Mouse (Mus musculus): ENCODE measurements around the gene Ankib1. TPM values are rescaled to one million over a fixed set of nuclear protein-coding genes. Genes with fewer than 3 reads are reported as not detected.
"Not testable (repeated sequence)": the region's sequence is repeated elsewhere in the genome, so short reads cannot be mapped to it uniquely, and the experiment has no call there.

Ankib1 gene
- 10 to 100 TPM; 30.7 to 33.1 TPM for total RNA-seq (2021)

- peak; percentile 90 for DNase-seq
Observed at GRCm38 (mm10) chr5:3802433-3803291, at the start of gene Ankib1, which contains the start of gene Krit1. TSS of gene Ankib1 (minus strand) at chr5:3802925. TSS of gene Krit1 (plus strand) at chr5:3803184.

- DNase-seq, result peak; percentile 16
Observed at GRCm38 (mm10) chr5:3845026-3845425, 42.3 kb upstream of the Ankib1 start, which contains the start of gene Lrrd1. TSS of gene Lrrd1 (plus strand) at chr5:3845173.

DNA sequence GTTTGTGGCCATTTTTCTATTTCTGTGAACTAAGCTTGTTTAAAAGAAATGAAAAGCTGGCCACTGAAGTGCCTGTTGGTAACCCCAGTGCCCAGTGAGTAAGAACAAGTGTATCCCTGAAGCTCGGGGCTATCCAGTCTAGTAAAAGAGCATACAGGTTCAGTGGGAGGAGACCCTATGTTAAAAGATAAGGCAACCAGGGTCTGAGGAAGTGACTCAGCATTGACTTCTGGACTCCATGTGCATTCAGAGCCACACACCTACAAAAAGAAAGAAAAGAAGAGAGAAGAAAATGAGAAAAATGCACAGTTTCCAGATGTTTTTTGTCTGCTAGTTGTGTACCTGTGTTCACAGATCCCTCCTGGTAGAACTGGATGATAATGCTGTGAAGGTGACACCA lies 31.4 kb upstream of the Ankib1 start:
- no peak for DNase-seq

- no peak for DNase-seq
Observed at GRCm38 (mm10) chr5:3808472-3808871, 5.7 kb upstream of the Ankib1 start.

- no peak for DNase-seq
Observed at GRCm38 (mm10) chr5:3803292-3804165, 804 bp upstream of the Ankib1 start.

- no peak for DNase-seq
Observed at GRCm38 (mm10) chr5:3801672-3802432, 873 bp downstream of the Ankib1 start.

DNA sequence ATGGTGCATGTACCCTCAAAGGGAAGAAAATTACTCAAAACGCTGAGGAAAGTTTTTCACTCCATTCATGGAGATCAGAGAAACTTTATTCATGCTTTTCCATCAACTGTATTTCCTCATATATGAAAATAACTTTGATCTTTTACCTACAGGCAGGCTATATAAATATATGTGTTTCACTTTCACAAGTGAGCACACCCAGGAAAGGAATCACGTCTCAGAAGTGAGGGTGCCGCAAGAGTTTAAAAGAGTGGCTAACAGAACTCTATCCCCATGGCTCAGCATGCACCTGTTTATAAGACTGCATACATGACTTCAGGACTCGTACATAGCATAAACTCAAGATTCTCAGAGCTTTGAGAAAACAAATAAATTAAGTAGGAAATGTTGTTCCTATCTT lies 1.8 kb downstream of the Ankib1 start:
- no peak for DNase-seq

GRCm38 (mm10) chr5:3800041-3800440 lies 2.7 kb downstream of the Ankib1 start:
- no peak for DNase-seq

- not testable (repeated sequence) for DNase-seq
Observed at GRCm38 (mm10) chr5:3798656-3799055, 4.1 kb downstream of the Ankib1 start.

- DNase-seq, result not testable (repeated sequence)
Observed at GRCm38 (mm10) chr5:3797101-3797500, 5.6 kb downstream of the Ankib1 start.

DNA sequence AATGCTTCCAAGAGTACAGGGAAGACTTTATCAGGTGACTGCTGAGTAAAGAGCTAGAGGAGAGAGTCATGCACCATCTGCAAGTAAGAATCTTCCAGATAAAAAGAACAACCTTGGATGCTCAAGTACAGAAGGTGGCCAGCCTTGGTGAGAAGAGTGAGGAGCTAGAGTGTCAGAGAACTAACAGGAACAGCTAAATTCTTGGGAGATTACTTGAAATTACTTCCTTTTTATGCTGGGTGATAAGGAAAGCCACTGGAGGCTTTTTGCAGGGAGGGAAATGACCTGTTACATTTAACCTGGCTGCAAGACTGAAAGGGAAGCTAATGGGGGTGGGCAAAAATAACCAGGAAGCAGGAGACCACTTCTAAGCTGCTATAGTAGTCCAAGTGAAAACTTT lies 11.7 kb downstream of the Ankib1 start:
- DNase-seq, result no peak

- peak; percentile 19 for DNase-seq
Observed at GRCm38 (mm10) chr5:3787548-3787947, 15.2 kb downstream of the Ankib1 start.

DNA sequence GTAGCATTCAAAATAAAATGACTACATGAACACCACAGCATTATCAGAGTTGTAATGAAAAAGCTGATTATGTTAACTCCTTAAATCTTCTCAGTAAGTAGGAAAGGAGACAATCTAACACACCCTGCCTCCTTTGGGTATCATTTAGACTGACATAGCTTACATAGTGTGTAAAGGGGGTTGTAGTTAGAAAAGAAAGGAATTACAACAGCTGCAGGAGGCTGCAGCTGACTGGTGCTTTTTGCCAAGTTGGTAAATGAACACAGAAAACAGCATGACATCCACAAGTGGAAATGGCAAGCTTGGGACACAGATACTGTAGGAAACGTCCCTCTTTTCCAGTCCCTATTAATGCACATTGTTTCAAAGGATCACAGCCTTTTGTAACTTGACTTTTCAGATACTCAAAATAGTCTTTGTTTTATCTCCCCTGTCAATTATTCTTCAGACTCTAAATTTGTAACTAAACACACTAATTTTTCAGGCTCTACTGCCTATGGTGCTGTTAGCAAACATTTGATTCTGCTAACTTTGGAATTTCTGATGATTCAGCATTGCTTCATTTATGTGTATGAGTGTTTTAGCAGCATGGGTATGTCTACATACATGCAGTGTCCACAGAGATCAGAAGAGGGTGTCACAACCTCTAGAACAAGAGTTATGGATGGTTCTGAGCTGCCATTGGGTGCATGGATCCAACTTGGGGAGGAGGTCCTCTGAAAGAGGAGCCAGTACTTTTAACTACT lies 17.8 kb downstream of the Ankib1 start:
- DNase-seq, result no peak

GRCm38 (mm10) chr5:3783947-3784681 lies 18.6 kb downstream of the Ankib1 start:
- no peak for DNase-seq

DNA sequence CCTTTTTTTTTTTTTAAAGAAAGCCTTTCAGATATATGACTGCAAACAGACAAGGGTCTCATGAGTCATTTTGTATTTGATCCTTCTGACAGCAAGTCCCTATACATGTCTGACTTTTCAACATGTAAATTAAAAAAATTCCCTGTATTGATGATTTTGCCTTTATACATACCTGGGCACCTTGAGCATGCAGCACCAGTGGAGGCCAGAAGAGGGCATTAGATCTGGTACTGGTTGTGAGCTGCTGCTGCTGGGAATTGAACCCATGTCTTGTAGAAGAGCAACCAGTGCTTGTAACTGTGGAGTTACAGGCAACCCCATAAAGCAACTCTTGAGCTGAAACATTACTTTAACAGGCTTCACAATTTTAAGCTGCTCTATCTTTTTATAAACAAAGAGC lies 20.1 kb downstream of the Ankib1 start:
- no peak for DNase-seq

DNA sequence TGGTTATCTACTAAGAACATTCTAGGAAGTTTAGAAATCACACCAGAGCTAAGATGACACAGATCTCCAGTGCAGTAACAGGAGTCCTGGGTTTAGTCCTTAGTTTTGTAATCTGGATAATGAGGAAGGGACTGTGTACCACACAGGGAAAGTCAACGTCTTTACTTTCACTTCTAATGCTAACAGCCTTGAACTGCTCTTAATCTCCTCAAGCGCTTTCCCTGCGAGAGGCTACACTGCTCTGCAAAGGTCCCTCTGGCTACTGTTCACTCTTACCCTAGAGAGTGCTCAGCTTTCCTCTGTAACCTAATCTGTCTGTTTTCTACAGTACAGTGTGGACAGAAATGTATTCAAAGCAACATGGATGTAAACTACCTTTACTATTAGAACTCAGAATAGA lies 30.7 kb downstream of the Ankib1 start:
- DNase-seq, result no peak

- no peak for DNase-seq
Observed at GRCm38 (mm10) chr5:3771512-3771911, 31.2 kb downstream of the Ankib1 start.

DNA sequence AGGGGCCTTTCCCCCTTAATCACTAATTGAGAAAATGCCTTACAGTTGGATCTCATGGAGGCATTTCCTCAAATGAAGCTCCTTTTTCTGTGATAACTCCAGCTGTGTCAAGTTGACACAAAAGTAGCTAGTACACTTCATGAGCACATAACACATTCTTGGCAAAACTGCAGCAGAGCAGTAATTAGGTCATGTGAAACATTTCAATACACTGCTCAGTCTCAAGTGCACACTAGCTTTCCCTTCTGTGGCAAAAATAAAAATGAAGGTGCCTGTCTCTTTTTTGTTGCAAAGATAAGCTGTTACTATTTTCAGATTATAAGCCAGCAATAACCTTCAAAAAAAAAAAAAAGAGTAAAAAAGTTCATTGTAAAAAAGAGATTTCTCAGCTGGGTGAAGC lies 52.2 kb downstream of the Ankib1 start:
- not testable (repeated sequence) for DNase-seq

GRCm38 (mm10) chr5:3732846-3733245 lies 69.9 kb downstream of the Ankib1 start:
- DNase-seq, result peak; percentile 9

DNA sequence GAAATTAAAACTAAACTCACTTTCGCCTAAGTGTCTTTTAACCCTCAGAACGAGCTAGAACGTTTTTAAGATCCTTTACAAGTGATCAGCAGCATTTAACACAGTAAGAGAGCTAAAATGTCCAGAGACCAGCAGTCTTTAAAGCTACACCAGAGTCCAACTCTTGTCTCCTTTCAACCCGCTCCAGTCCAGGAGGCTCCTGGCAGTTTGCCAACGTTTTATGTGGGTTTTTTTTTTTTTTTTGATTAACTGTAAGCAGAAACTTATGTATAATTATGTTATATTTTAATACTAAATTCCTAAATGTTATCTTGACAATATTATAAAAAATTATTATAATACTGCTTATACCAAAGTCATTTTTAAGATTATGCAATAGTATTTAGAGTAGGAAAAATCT lies 73.9 kb downstream of the Ankib1 start:
- no peak for DNase-seq

- no peak for DNase-seq
Observed at GRCm38 (mm10) chr5:3725491-3725890, 77.2 kb downstream of the Ankib1 start.

Data from heart, postnatal 4 days (tissue).